Mouse (Mus musculus): Measurements from ENCODE around the gene Sgk2.

GRCm38 (mm10) chr2:163052826-163053225 lies 65.7 kb downstream of the Sgk2 start:
- TF ChIP-seq POLR2A (IDR thresholded peaks at IDR 0.05; ENCODE audit: insufficient read depth, low read depth, low read length) (no peak), CTCF (IDR thresholded peaks at IDR 0.05) (no peak)

Measured in heart, adult 2 months (tissue).